Mouse (Mus musculus) ES-Bruce4 (cell line): ENCODE measurements around the gene Rbm7. TPM values are rescaled to one million over a fixed set of nuclear protein-coding genes. Genes with fewer than 3 reads are reported as not detected.
"Not testable (repeated sequence)": the region's sequence is repeated elsewhere in the genome, so short reads cannot be mapped to it uniquely, and the experiment has no call there.

Experiments used
- H3K27ac ChIP-seq: 2 replicates; pipeline ENCODE4 v1.5.1; 2012; ENCODE audit warnings: low read length, inconsistent platforms; ENCODE audit not compliant: insufficient read depth
- H3K27me3 ChIP-seq: 2 replicates; pipeline ENCODE4 v1.6.1; 2012; ENCODE audit warnings: mild to moderate bottlenecking, low read length, inconsistent platforms; ENCODE audit not compliant: control insufficient read depth, poor library complexity, insufficient read depth, severe bottlenecking
- H3K36me3 ChIP-seq: 2 replicates; pipeline ENCODE4 v1.6.1; 2012; ENCODE audit warnings: inconsistent platforms, mild to moderate bottlenecking, low read length, moderate library complexity; ENCODE audit not compliant: control insufficient read depth, poor library complexity, insufficient read depth, severe bottlenecking
- H3K4me1 ChIP-seq: one replicate; pipeline ENCODE4 v1.8.1; 2011; ENCODE audit warnings: low read length; ENCODE audit not compliant: control insufficient read depth, insufficient read depth
- H3K4me3 ChIP-seq: 2 replicates; pipeline ENCODE4 v1.5.1; 2011; ENCODE audit warnings: low read depth, mild to moderate bottlenecking, low read length
- H3K9ac ChIP-seq: 2 replicates; pipeline ENCODE4 v1.6.1; 2012; ENCODE audit warnings: low read depth, mild to moderate bottlenecking, inconsistent platforms; ENCODE audit not compliant: poor library complexity, severe bottlenecking
- H3K9me3 ChIP-seq: replicated peaks from 2 replicates; pipeline ENCODE4 v1.6.1; 2012; ENCODE audit warnings: mild to moderate bottlenecking, low read length, inconsistent platforms; ENCODE audit not compliant: control insufficient read depth, poor library complexity, insufficient read depth, severe bottlenecking
- CTCF ChIP-seq: IDR thresholded peaks from one replicate; pipeline ENCODE4 v1.8.1; 2011; ENCODE audit warnings: low read depth, low read length
- EP300 ChIP-seq: IDR thresholded peaks from 2 replicates; pipeline ENCODE4 v1.6.1; 2011; ENCODE audit warnings: low read depth, low read length; ENCODE audit not compliant: insufficient read depth
- POLR2A ChIP-seq: IDR thresholded peaks from one replicate; pipeline ENCODE4 v1.8.1; 2011; ENCODE audit warnings: low read length; ENCODE audit not compliant: insufficient read depth
- polyA plus RNA-seq: library from polyadenylated mRNA; stranded (reverse); fragments of >200 nt; gene quantifications from 2 replicates; pipeline ENCODE4 v1.2.4, GENCODE M21; 2011; ENCODE audit warnings: low read depth; ENCODE audit not compliant: missing spikeins, insufficient read depth, insufficient read length

The Rbm7 gene
- 60.7 and 61.6 TPM in 2 replicates for polyA plus RNA-seq

GRCm38 (mm10) chr9:48494817-48495547 lies at the start of gene Rbm7, which contains the start of gene Gm5617:
Gene Rbm7, minus strand, starts transcription at chr9:48495299.
Gene Gm5617, plus strand, starts transcription at chr9:48495442.
- Histone ChIP-seq H3K4me3 (peak within 1 kb of the TSS; percentile 94), H3K4me1 (no peaks in the 10 kb centered on the region), H3K9me3 (no peaks in the 10 kb centered on the region), H3K36me3 (peaks cover 29% of the 10 kb centered on the region), H3K9ac (peak within 1 kb of the TSS; percentile 70), H3K27ac (peak within 1 kb of the TSS; percentile 33; the same call in 1 of the 2 replicates), H3K27me3 (no peaks in the 10 kb centered on the region)
- TF ChIP-seq POLR2A (peak; percentile 90), CTCF (no peak), EP300 (peak; percentile 11; the same call in 1 of the 2 replicates)

GRCm38 (mm10) chr9:48538688-48539087 lies 43.6 kb upstream of the Rbm7 start:
- Histone ChIP-seq H3K27me3 (peaks cover 4% of the 10 kb centered on the region; the same call in 1 of the 2 replicates), H3K9ac (no peak overlapping the region), H3K4me3 (peak overlapping the region; percentile 12), H3K4me1 (peaks cover 1% of the 10 kb centered on the region), H3K9me3 (peaks cover 3% of the 10 kb centered on the region; the same call in 1 of the 2 replicates), H3K27ac (no peak overlapping the region), H3K36me3 (no peaks in the 10 kb centered on the region)
- TF ChIP-seq CTCF: no peak
- no peak for TF ChIP-seq POLR2A
- TF ChIP-seq EP300: no peak

GRCm38 (mm10) chr9:48538044-48538645 lies 43.0 kb upstream of the Rbm7 start:
- TF ChIP-seq POLR2A: no peak
- no peak for TF ChIP-seq EP300
- TF ChIP-seq CTCF: no peak
- Histone ChIP-seq H3K4me3 (peak overlapping the region; percentile 12; the same call in 1 of the 2 replicates), H3K9ac (no peak overlapping the region), H3K27me3 (peaks cover 4% of the 10 kb centered on the region; the same call in 1 of the 2 replicates), H3K4me1 (peaks cover 1% of the 10 kb centered on the region), H3K27ac (no peak overlapping the region), H3K36me3 (no peaks in the 10 kb centered on the region), H3K9me3 (peaks cover 3% of the 10 kb centered on the region; the same call in 1 of the 2 replicates)

- not testable (repeated sequence) for H3K27me3 ChIP-seq
Observed at GRCm38 (mm10) chr9:48537616-48538015, 42.5 kb upstream of the Rbm7 start.

GRCm38 (mm10) chr9:48536414-48536813 lies 41.3 kb upstream of the Rbm7 start:
- TF ChIP-seq CTCF (no peak), EP300 (no peak), POLR2A (no peak)
- Histone ChIP-seq H3K4me3 (no peak overlapping the region), H3K27ac (no peak overlapping the region), H3K9me3 (no peaks in the 10 kb centered on the region), H3K4me1 (peaks cover 1% of the 10 kb centered on the region), H3K27me3 (peaks cover 4% of the 10 kb centered on the region; the same call in 1 of the 2 replicates), H3K36me3 (no peaks in the 10 kb centered on the region), H3K9ac (no peak overlapping the region)

More at GRCm38 (mm10) chr9:48537616-48538015, 42.5 kb upstream of the Rbm7 start:
- not testable (repeated sequence) for H3K9me3 ChIP-seq, H3K4me3 ChIP-seq, H3K27ac ChIP-seq, H3K36me3 ChIP-seq, H3K4me1 ChIP-seq, H3K9ac ChIP-seq

- H3K4me1 ChIP-seq: no peaks in the 10 kb centered on the region
- peaks cover 1% of the 10 kb centered on the region; the same call in 1 of the 2 replicates for H3K27me3 ChIP-seq
- H3K9ac ChIP-seq: no peak overlapping the region
- H3K9me3 ChIP-seq: no peaks in the 10 kb centered on the region
- no peak overlapping the region for H3K4me3 ChIP-seq
- TF ChIP-seq EP300 (no peak), POLR2A (no peak), CTCF (no peak)
- H3K27ac ChIP-seq: no peak overlapping the region
- H3K36me3 ChIP-seq: no peaks in the 10 kb centered on the region
Observed at GRCm38 (mm10) chr9:48532730-48533129, 37.6 kb upstream of the Rbm7 start.
